Mouse (Mus musculus) C2C12 (cell line): ENCODE measurements around the gene Tanc1. TPM values are rescaled to one million over a fixed set of nuclear protein-coding genes. Genes with fewer than 3 reads are reported as not detected.

ENCODE experiments used
- H3K27me3 ChIP-seq: one replicate; pipeline ENCODE4 v1.6.1; 2011; ENCODE audit not compliant: control insufficient read depth, insufficient read depth, insufficient read length
- H3K36me3 ChIP-seq: one replicate; pipeline ENCODE4 v1.6.1; 2011; ENCODE audit not compliant: control insufficient read depth, insufficient read depth
- H3K4me3 ChIP-seq: one replicate; pipeline ENCODE4 v1.5.1; 2011; ENCODE audit warnings: mild to moderate bottlenecking, control low read depth; ENCODE audit not compliant: poor library complexity, insufficient read depth, severe bottlenecking
- H3K79me2 ChIP-seq: one replicate; pipeline ENCODE4 v1.6.1; 2011; ENCODE audit not compliant: control insufficient read depth, insufficient read depth
- H3K79me3 ChIP-seq: one replicate; pipeline ENCODE4 v1.6.1; 2011; ENCODE audit warnings: low read depth, control low read depth
- H3ac ChIP-seq: one replicate; pipeline ENCODE3; 2011; ENCODE audit warnings: low read depth; ENCODE audit not compliant: control insufficient read depth, insufficient read length
- CEBPB ChIP-seq: IDR thresholded peaks from one replicate; pipeline ENCODE4 v1.6.1; 2011; ENCODE audit warnings: low read depth, mild to moderate bottlenecking, control low read depth, moderate library complexity
- CTCF ChIP-seq: IDR thresholded peaks from one replicate; pipeline ENCODE4 v1.5.1; 2011; ENCODE audit not compliant: control insufficient read depth, insufficient read depth, insufficient read length
- FOSL1 ChIP-seq: IDR thresholded peaks from one replicate; pipeline ENCODE4 v1.8.0; 2011; ENCODE audit warnings: mild to moderate bottlenecking, low read length; ENCODE audit not compliant: poor library complexity, insufficient read depth, severe bottlenecking
- MAX ChIP-seq: IDR thresholded peaks from one replicate; pipeline ENCODE4 v1.6.1; 2011; ENCODE audit warnings: mild to moderate bottlenecking, control low read depth
- MYOD1 ChIP-seq: IDR thresholded peaks from one replicate; pipeline ENCODE4 v1.6.1; 2011; ENCODE audit warnings: low read depth; ENCODE audit not compliant: control insufficient read depth, insufficient read length
- MYOG ChIP-seq: IDR thresholded peaks from one replicate; pipeline ENCODE4 v1.6.1; 2011; ENCODE audit not compliant: control insufficient read depth, insufficient read length; ENCODE audit errors: extremely low read depth
- USF1 ChIP-seq: IDR thresholded peaks from one replicate; pipeline ENCODE4 v1.6.1; 2011; ENCODE audit warnings: low read depth, mild to moderate bottlenecking, control low read depth, moderate library complexity
- polyA plus RNA-seq: library from polyadenylated mRNA; unstranded; fragments of >200 nt; fragmentation: generic; extraction: Trizol; gene quantifications from one replicate; pipeline ENCODE4 v1.2.1, GENCODE M21; 2012; ENCODE audit warnings: missing spikeins

The Tanc1 gene
- polyA plus RNA-seq, 1 experiment, result 24.9 TPM

- H3K27me3 ChIP-seq, result no peaks in the 10 kb centered on the region
- no peak overlapping the region for H3ac ChIP-seq
- H3K4me3 ChIP-seq, result no peak overlapping the region
- no peak for TF ChIP-seq MYOD1
- TF ChIP-seq MAX, result no peak
- TF ChIP-seq CTCF, result no peak
- TF ChIP-seq USF1, result no peak
- TF ChIP-seq MYOG, result no peak
- TF ChIP-seq CEBPB, result no peak
- no peak for TF ChIP-seq FOSL1
- no peaks in the 10 kb centered on the region for H3K79me3 ChIP-seq
- H3K36me3 ChIP-seq, result no peaks in the 10 kb centered on the region
- no peaks in the 10 kb centered on the region for H3K79me2 ChIP-seq
Measured at GRCm38 (mm10) chr2:59583961-59584360, 27.9 kb upstream of the Tanc1 start.

GRCm38 (mm10) chr2:59587387-59588095 is 24.3 kb upstream of the Tanc1 start:
- Histone ChIP-seq H3K36me3 (no peaks in the 10 kb centered on the region), H3K79me3 (no peaks in the 10 kb centered on the region), H3K79me2 (no peaks in the 10 kb centered on the region), H3ac (no peak overlapping the region), H3K4me3 (no peak overlapping the region), H3K27me3 (no peaks in the 10 kb centered on the region)
- peak; percentile 42 for TF ChIP-seq MYOD1
- no peak for TF ChIP-seq MYOG
- TF ChIP-seq USF1, result peak; percentile 91
- no peak for TF ChIP-seq CTCF
- no peak for TF ChIP-seq MAX
- TF ChIP-seq FOSL1, result peak; percentile 40
- no peak for TF ChIP-seq CEBPB

GRCm38 (mm10) chr2:59588096-59588405 is 23.8 kb upstream of the Tanc1 start:
- no peaks in the 10 kb centered on the region for H3K79me2 ChIP-seq
- no peak overlapping the region for H3ac ChIP-seq
- no peaks in the 10 kb centered on the region for H3K79me3 ChIP-seq
- no peak overlapping the region for H3K4me3 ChIP-seq
- TF ChIP-seq MAX (no peak), CEBPB (peak; percentile 58)
- no peaks in the 10 kb centered on the region for H3K36me3 ChIP-seq
- no peaks in the 10 kb centered on the region for H3K27me3 ChIP-seq

GRCm38 (mm10) chr2:59593341-59593902 is 18.4 kb upstream of the Tanc1 start:
- no peaks in the 10 kb centered on the region for H3K36me3 ChIP-seq
- no peaks in the 10 kb centered on the region for H3K79me2 ChIP-seq
- no peaks in the 10 kb centered on the region for H3K79me3 ChIP-seq
- H3ac ChIP-seq, result no peak overlapping the region
- no peaks in the 10 kb centered on the region for H3K27me3 ChIP-seq
- TF ChIP-seq CEBPB (peak; percentile 56), MYOD1 (no peak), FOSL1 (no peak)
- no peak overlapping the region for H3K4me3 ChIP-seq

GRCm38 (mm10) chr2:59594095-59594494 is 17.7 kb upstream of the Tanc1 start:
- no peak overlapping the region for H3ac ChIP-seq
- TF ChIP-seq MAX, result no peak
- TF ChIP-seq CEBPB, result peak; percentile 93
- no peaks in the 10 kb centered on the region for H3K36me3 ChIP-seq
- H3K79me3 ChIP-seq, result no peaks in the 10 kb centered on the region
- H3K79me2 ChIP-seq, result no peaks in the 10 kb centered on the region
- H3K27me3 ChIP-seq, result no peaks in the 10 kb centered on the region
- no peak overlapping the region for H3K4me3 ChIP-seq

GRCm38 (mm10) chr2:59596545-59596944 is 15.3 kb upstream of the Tanc1 start:
- H3K79me3 ChIP-seq, result no peaks in the 10 kb centered on the region
- H3K27me3 ChIP-seq, result no peaks in the 10 kb centered on the region
- no peak for TF ChIP-seq MAX
- TF ChIP-seq MYOD1, result no peak
- no peak for TF ChIP-seq CTCF
- no peak for TF ChIP-seq USF1
- TF ChIP-seq MYOG, result no peak
- no peak for TF ChIP-seq CEBPB
- no peak overlapping the region for H3ac ChIP-seq
- H3K4me3 ChIP-seq, result no peak overlapping the region
- H3K36me3 ChIP-seq, result no peaks in the 10 kb centered on the region
- no peaks in the 10 kb centered on the region for H3K79me2 ChIP-seq

- Histone ChIP-seq H3K79me3 (no peaks in the 10 kb centered on the region), H3K27me3 (no peaks in the 10 kb centered on the region), H3ac (no peak overlapping the region), H3K36me3 (no peaks in the 10 kb centered on the region), H3K4me3 (no peak overlapping the region), H3K79me2 (no peaks in the 10 kb centered on the region)
- no peak for TF ChIP-seq MAX
- TF ChIP-seq MYOG, result no peak
- no peak for TF ChIP-seq USF1
- TF ChIP-seq CTCF, result no peak
- TF ChIP-seq FOSL1, result no peak
- no peak for TF ChIP-seq MYOD1
Measured at GRCm38 (mm10) chr2:59598286-59598685, 13.6 kb upstream of the Tanc1 start.
